Mouse (Mus musculus): ENCODE measurements around the gene Atp10b. TPM values are rescaled to one million over a fixed set of nuclear protein-coding genes. Genes with fewer than 3 reads are reported as not detected.

Atp10b gene
- polyA plus RNA-seq, 1 experiment: 0.01 TPM

GRCm38 (mm10) chr11:43155004-43155403 lies 5.3 kb downstream of the Atp10b start:
- H3K4me1 ChIP-seq (ENCODE audit: control insufficient read depth): no peaks in the 10 kb centered on the region
- no peaks in the 10 kb centered on the region for H3K36me3 ChIP-seq (ENCODE audit: control insufficient read depth)
- no peaks in the 10 kb centered on the region; the same call in 1 of the 2 replicates for H3K9me3 ChIP-seq (ENCODE audit: control insufficient read depth, low read length)
- no peaks in the 10 kb centered on the region for H3K27me3 ChIP-seq (ENCODE audit: control insufficient read depth)
- TF ChIP-seq GATA1 (IDR thresholded peaks at IDR 0.05; ENCODE audit: low read length) (no peak), TAL1 (IDR thresholded peaks at IDR 0.05; ENCODE audit: low read length) (no peak)
- H3K4me3 ChIP-seq (replicated peaks): no peak overlapping the region

GRCm38 (mm10) chr11:43155417-43155816 lies 5.7 kb downstream of the Atp10b start:
- TF ChIP-seq TAL1 (IDR thresholded peaks at IDR 0.05; ENCODE audit: low read length) (no peak), GATA1 (IDR thresholded peaks at IDR 0.05; ENCODE audit: low read length) (no peak)
- H3K4me3 ChIP-seq (replicated peaks): no peak overlapping the region
- no peaks in the 10 kb centered on the region for H3K4me1 ChIP-seq (ENCODE audit: control insufficient read depth)
- no peaks in the 10 kb centered on the region for H3K36me3 ChIP-seq (ENCODE audit: control insufficient read depth)
- H3K9me3 ChIP-seq (ENCODE audit: control insufficient read depth, low read length): no peaks in the 10 kb centered on the region; the same call in 1 of the 2 replicates
- H3K27me3 ChIP-seq (ENCODE audit: control insufficient read depth): no peaks in the 10 kb centered on the region

GRCm38 (mm10) chr11:43158814-43159213 lies 9.1 kb downstream of the Atp10b start:
- H3K27me3 ChIP-seq (ENCODE audit: control insufficient read depth): no peaks in the 10 kb centered on the region
- H3K4me3 ChIP-seq (replicated peaks): no peak overlapping the region
- no peaks in the 10 kb centered on the region for H3K4me1 ChIP-seq (ENCODE audit: control insufficient read depth)
- no peak for TF ChIP-seq GATA1 (IDR thresholded peaks at IDR 0.05; ENCODE audit: low read length)
- no peak for TF ChIP-seq TAL1 (IDR thresholded peaks at IDR 0.05; ENCODE audit: low read length)
- H3K36me3 ChIP-seq (ENCODE audit: control insufficient read depth): no peaks in the 10 kb centered on the region
- H3K9me3 ChIP-seq (ENCODE audit: control insufficient read depth, low read length): peaks cover 2% of the 10 kb centered on the region; the same call in 1 of the 2 replicates

- H3K9me3 ChIP-seq (ENCODE audit: control insufficient read depth, low read length): peaks cover 2% of the 10 kb centered on the region; the same call in 1 of the 2 replicates
- H3K4me1 ChIP-seq (ENCODE audit: control insufficient read depth): no peaks in the 10 kb centered on the region
- H3K4me3 ChIP-seq (replicated peaks): no peak overlapping the region
- TF ChIP-seq GATA1 (IDR thresholded peaks at IDR 0.05; ENCODE audit: low read length): no peak
- no peak for TF ChIP-seq TAL1 (IDR thresholded peaks at IDR 0.05; ENCODE audit: low read length)
- no peaks in the 10 kb centered on the region for H3K36me3 ChIP-seq (ENCODE audit: control insufficient read depth)
- no peaks in the 10 kb centered on the region for H3K27me3 ChIP-seq (ENCODE audit: control insufficient read depth)
Observed at GRCm38 (mm10) chr11:43160188-43160942, 10.7 kb downstream of the Atp10b start.

- TF ChIP-seq TAL1 (IDR thresholded peaks at IDR 0.05; ENCODE audit: low read length) (no peak), GATA1 (IDR thresholded peaks at IDR 0.05; ENCODE audit: low read length) (no peak)
- Histone ChIP-seq H3K9me3 (ENCODE audit: control insufficient read depth, low read length) (no peaks in the 10 kb centered on the region), H3K27me3 (ENCODE audit: control insufficient read depth) (no peaks in the 10 kb centered on the region), H3K4me3 (replicated peaks) (no peak overlapping the region), H3K36me3 (ENCODE audit: control insufficient read depth) (no peaks in the 10 kb centered on the region), H3K4me1 (ENCODE audit: control insufficient read depth) (no peaks in the 10 kb centered on the region)
Observed at GRCm38 (mm10) chr11:43170601-43171000, 20.9 kb downstream of the Atp10b start.

- Histone ChIP-seq H3K4me1 (ENCODE audit: control insufficient read depth) (no peaks in the 10 kb centered on the region), H3K4me3 (replicated peaks) (no peak overlapping the region), H3K27me3 (ENCODE audit: control insufficient read depth) (no peaks in the 10 kb centered on the region), H3K36me3 (ENCODE audit: control insufficient read depth) (no peaks in the 10 kb centered on the region), H3K9me3 (ENCODE audit: control insufficient read depth, low read length) (no peaks in the 10 kb centered on the region)
- TF ChIP-seq TAL1 (IDR thresholded peaks at IDR 0.05; ENCODE audit: low read length) (no peak), GATA1 (IDR thresholded peaks at IDR 0.05; ENCODE audit: low read length) (no peak)
Observed at GRCm38 (mm10) chr11:43174359-43175116, 24.9 kb downstream of the Atp10b start.

GRCm38 (mm10) chr11:43182401-43182800 lies 32.7 kb downstream of the Atp10b start:
- no peaks in the 10 kb centered on the region for H3K27me3 ChIP-seq (ENCODE audit: control insufficient read depth)
- H3K36me3 ChIP-seq (ENCODE audit: control insufficient read depth): no peaks in the 10 kb centered on the region
- H3K4me1 ChIP-seq (ENCODE audit: control insufficient read depth): no peaks in the 10 kb centered on the region
- TF ChIP-seq TAL1 (IDR thresholded peaks at IDR 0.05; ENCODE audit: low read length) (no peak), GATA1 (IDR thresholded peaks at IDR 0.05; ENCODE audit: low read length) (no peak)
- no peaks in the 10 kb centered on the region for H3K9me3 ChIP-seq (ENCODE audit: control insufficient read depth, low read length)
- H3K4me3 ChIP-seq (replicated peaks): no peak overlapping the region

GRCm38 (mm10) chr11:43182816-43183215 lies 33.1 kb downstream of the Atp10b start:
- TF ChIP-seq GATA1 (IDR thresholded peaks at IDR 0.05; ENCODE audit: low read length): no peak
- TF ChIP-seq TAL1 (IDR thresholded peaks at IDR 0.05; ENCODE audit: low read length): no peak
- no peak overlapping the region for H3K4me3 ChIP-seq (replicated peaks)
- no peaks in the 10 kb centered on the region for H3K9me3 ChIP-seq (ENCODE audit: control insufficient read depth, low read length)
- no peaks in the 10 kb centered on the region for H3K27me3 ChIP-seq (ENCODE audit: control insufficient read depth)
- no peaks in the 10 kb centered on the region for H3K4me1 ChIP-seq (ENCODE audit: control insufficient read depth)
- H3K36me3 ChIP-seq (ENCODE audit: control insufficient read depth): no peaks in the 10 kb centered on the region

GRCm38 (mm10) chr11:43183457-43183856 lies 33.8 kb downstream of the Atp10b start:
- Histone ChIP-seq H3K36me3 (ENCODE audit: control insufficient read depth) (no peaks in the 10 kb centered on the region), H3K4me1 (ENCODE audit: control insufficient read depth) (no peaks in the 10 kb centered on the region), H3K4me3 (replicated peaks) (no peak overlapping the region), H3K27me3 (ENCODE audit: control insufficient read depth) (no peaks in the 10 kb centered on the region), H3K9me3 (ENCODE audit: control insufficient read depth, low read length) (no peaks in the 10 kb centered on the region)
- TF ChIP-seq TAL1 (IDR thresholded peaks at IDR 0.05; ENCODE audit: low read length) (no peak), GATA1 (IDR thresholded peaks at IDR 0.05; ENCODE audit: low read length) (no peak)
